Mouse (Mus musculus): ENCODE measurements around the gene Ormdl2.

Ormdl2 gene

GRCm38 (mm10) chr10:128804271-128805091 lies 17.0 kb downstream of the Ormdl2 start, which contains the start of gene Tmem198b:
Gene Tmem198b (minus strand): TSS chr10:128804370.
- in situ Hi-C loops (cut with MboI, MseI): no loop called here

GRCm38 (mm10) chr10:128803771-128804270 lies 17.6 kb downstream of the Ormdl2 start, which contains the start of gene Dnajc14:
Gene Dnajc14 (plus strand): TSS chr10:128804062.
- in situ Hi-C loops (cut with MboI, MseI): no loop called here

GRCm38 (mm10) chr10:128803361-128803760 lies 18.1 kb downstream of the Ormdl2 start:
- in situ Hi-C loops (cut with MboI, MseI): no loop called here

GRCm38 (mm10) chr10:128802956-128803355 lies 18.5 kb downstream of the Ormdl2 start:
- in situ Hi-C loops (cut with MboI, MseI): no loop called here

GRCm38 (mm10) chr10:128801981-128802495 lies 19.4 kb downstream of the Ormdl2 start:
- in situ Hi-C loops (cut with MboI, MseI): no loop called here

- in situ Hi-C loops (cut with MboI, MseI): no loop called here
Observed at GRCm38 (mm10) chr10:128798676-128799075, 22.8 kb downstream of the Ormdl2 start.

GRCm38 (mm10) chr10:128795581-128795980 lies 25.9 kb downstream of the Ormdl2 start:
- in situ Hi-C loops (cut with MboI, MseI): no loop called here

GRCm38 (mm10) chr10:128794391-128794790 lies 27.1 kb downstream of the Ormdl2 start:
- in situ Hi-C loops (cut with MboI, MseI): no loop called here

- in situ Hi-C loops (cut with MboI, MseI): no loop called here
Observed at GRCm38 (mm10) chr10:128793258-128793657, 28.2 kb downstream of the Ormdl2 start.

GRCm38 (mm10) chr10:128792041-128792440 lies 29.4 kb downstream of the Ormdl2 start:
- in situ Hi-C loops (cut with MboI, MseI): no loop called here

- in situ Hi-C loops (cut with MboI, MseI): no loop called here
Observed at GRCm38 (mm10) chr10:128790398-128791124, 30.9 kb downstream of the Ormdl2 start, which contains the start of gene Mmp19. Gene Mmp19 (plus strand): TSS chr10:128790910.

GRCm38 (mm10) chr10:128780200-128780599 lies 41.2 kb downstream of the Ormdl2 start:
- in situ Hi-C loops (cut with MboI, MseI): loop anchor here in 1 of 2 experiments (10.0 kb wide), 1 partner anchor 875 kb away; the partner anchor contains the start of gene Olfr800

- in situ Hi-C loops (cut with MboI, MseI): no loop called here
Observed at GRCm38 (mm10) chr10:128779011-128779795, 42.2 kb downstream of the Ormdl2 start.

- in situ Hi-C loops (cut with MboI, MseI): no loop called here
Observed at GRCm38 (mm10) chr10:128778441-128778840, 43.0 kb downstream of the Ormdl2 start.

- in situ Hi-C loops (cut with MboI, MseI): no loop called here
Observed at GRCm38 (mm10) chr10:128773685-128774084, 47.8 kb downstream of the Ormdl2 start.

- in situ Hi-C loops (cut with MboI, MseI): no loop called here
Observed at GRCm38 (mm10) chr10:128772895-128773294, 48.5 kb downstream of the Ormdl2 start.

Measured in T-helper 17 cell (primary cell).